8 mouse cellular contexts compared by ENCODE assay signal in genomic region chr7:67645681-67646014, GRCm38 (mm10). TPM values are rescaled to one million over a fixed set of nuclear protein-coding genes. Genes with fewer than 3 reads are reported as not detected.
A peak's percentile ranks its signal among the peaks of the same experiment; 100 is the strongest.
DNase-seq lines count a peak whose midpoint lies in the region; ATAC-seq and TF ChIP-seq lines count a peak whose summit lies in the region.

No protein-coding gene starts in this region.

- H3K4me3 ChIP-seq in kidney, embryonic 14.5 days (ENCODE audit: low read length) = peak overlapping the region; percentile 72
- peak overlapping the region; percentile 78 for H3K4me3 ChIP-seq in cortical plate, adult 2 months (ENCODE audit: insufficient read depth, low read length)
- H3K4me3 ChIP-seq in hindbrain, postnatal 0 days (ENCODE audit: low read length) = peak overlapping the region; percentile 75
- H3K4me3 ChIP-seq in midbrain, embryonic 15.5 days = peak overlapping the region; percentile 75

- no peak for DNase-seq in kidney, adult 18-20 months
- DNase-seq in hindbrain, postnatal 0 days (ENCODE audit: low spot score) = no peak
- DNase-seq in left cerebral cortex, postnatal 25 days (ENCODE audit: low spot score in 2 of 2) = no peak
- no peak for DNase-seq in spleen, adult 12 weeks (ENCODE audit: low spot score)
- no peak for DNase-seq in urinary bladder, postnatal 36 days (ENCODE audit: low spot score in 2 of 2)

- under 1% methylated on average over 15 of the region's 15 CpGs for WGBS in kidney, embryonic 14.5 days
- whole genome bisulfite sequencing in hindbrain, postnatal 0 days = under 1% methylated on average over 15 of the region's 15 CpGs
- under 1% methylated on average over 15 of the region's 15 CpGs for WGBS in midbrain, embryonic 15.5 days

- TF ChIP-seq POLR2A in cortical plate, adult 2 months (IDR thresholded peaks at IDR 0.05; ENCODE audit: extremely low read depth, insufficient read depth, low read length) = no peak

- peak; percentile 6; the same call in 1 of the 2 replicates for ATAC-seq in kidney, embryonic 14.5 days (ENCODE audit: low FRiP score, low TSS enrichment)
- no peak for ATAC-seq in hindbrain, postnatal 0 days
- ATAC-seq in midbrain, embryonic 15.5 days (replicated peaks) = no peak

- no peaks in the 10 kb centered on the region for H3K27me3 ChIP-seq in kidney, embryonic 14.5 days (ENCODE audit: control insufficient read depth, insufficient read depth, low read length)
- H3K27me3 ChIP-seq in hindbrain, postnatal 0 days (ENCODE audit: insufficient read depth, low read length) = no peaks in the 10 kb centered on the region
- no peaks in the 10 kb centered on the region for H3K27me3 ChIP-seq in midbrain, embryonic 15.5 days (replicated peaks)

- peak overlapping the region; percentile 80 for H3K4me2 ChIP-seq in kidney, embryonic 14.5 days (replicated peaks; ENCODE audit: low read depth, low read length)
- peak overlapping the region; percentile 62 for H3K4me2 ChIP-seq in hindbrain, postnatal 0 days (ENCODE audit: low read depth, low read length)
- peak overlapping the region; percentile 81 for H3K4me2 ChIP-seq in midbrain, embryonic 15.5 days

- TF ChIP-seq CTCF in cortical plate, adult 2 months (IDR thresholded peaks at IDR 0.05; ENCODE audit: extremely low read depth, insufficient read depth, low read length) = no peak
- TF ChIP-seq CTCF in hindbrain, postnatal 0 days (IDR thresholded peaks at IDR 0.05; ENCODE audit: low read depth) = 0 out of 2 replicates have a peak, but pooled peaks have one; percentile 6

- peaks cover 18% of the 10 kb centered on the region; the same call in 1 of the 2 replicates for H3K4me1 ChIP-seq in kidney, embryonic 14.5 days (ENCODE audit: control insufficient read depth, insufficient read depth, low read length)
- H3K4me1 ChIP-seq in cortical plate, adult 2 months (ENCODE audit: control insufficient read depth, insufficient read depth, low read length) = peaks cover 3% of the 10 kb centered on the region; the same call in 1 of the 2 replicates
- H3K4me1 ChIP-seq in hindbrain, postnatal 0 days (ENCODE audit: insufficient read depth, low read length) = peaks cover 6% of the 10 kb centered on the region; the same call in 1 of the 2 replicates
- H3K4me1 ChIP-seq in midbrain, embryonic 15.5 days = peaks cover 23% of the 10 kb centered on the region

- intact Hi-C loops in left cerebral cortex, postnatal 25 days (cut with DNase I) = no loop called here

- peak overlapping the region; percentile 80 for H3K9ac ChIP-seq in kidney, embryonic 14.5 days (ENCODE audit: low read depth, low read length)
- H3K9ac ChIP-seq in hindbrain, postnatal 0 days (replicated peaks; ENCODE audit: low read length) = peak overlapping the region; percentile 71
- H3K9ac ChIP-seq in midbrain, embryonic 15.5 days = peak overlapping the region; percentile 62

- no peaks in the 10 kb centered on the region for H3K36me3 ChIP-seq in kidney, embryonic 14.5 days (ENCODE audit: control insufficient read depth, insufficient read depth, low read length)
- H3K36me3 ChIP-seq in hindbrain, postnatal 0 days (ENCODE audit: insufficient read depth, low read length) = peaks cover under 1% of the 10 kb centered on the region; the same call in 1 of the 2 replicates
- H3K36me3 ChIP-seq in midbrain, embryonic 15.5 days (replicated peaks) = no peaks in the 10 kb centered on the region; the same call in 1 of the 2 replicates

- no peaks in the 10 kb centered on the region for H3K9me3 ChIP-seq in kidney, embryonic 14.5 days (ENCODE audit: control insufficient read depth, low read length)
- H3K9me3 ChIP-seq in hindbrain, postnatal 0 days (ENCODE audit: low read length) = no peaks in the 10 kb centered on the region
- H3K9me3 ChIP-seq in midbrain, embryonic 15.5 days = no peaks in the 10 kb centered on the region

- peak overlapping the region; percentile 93 for H3K27ac ChIP-seq in kidney, embryonic 14.5 days (ENCODE audit: low read depth, low read length)
- H3K27ac ChIP-seq in cortical plate, adult 2 months (ENCODE audit: insufficient read depth, low read length) = peak overlapping the region; percentile 42
- peak overlapping the region; percentile 91 for H3K27ac ChIP-seq in hindbrain, postnatal 0 days
- peak overlapping the region; percentile 88 for H3K27ac ChIP-seq in midbrain, embryonic 15.5 days

RNA-seq across cellular contexts. Expression of gene Lrrc28, which starts 0.6 kb away (rescaled TPM):
- 16.9 and 18.4 TPM in 2 replicates for polyA plus RNA-seq in kidney, embryonic 14.5 days (2014; fragmentation: Nextera tagmentation; extraction: Ambion mirVana)
- 33.8 and 43.1 TPM in 2 replicates for polyA plus RNA-seq in cortical plate, adult 2 months (2012; rRNA removed)
- total RNA-seq in hindbrain, postnatal 0 days (2014; rRNA removed) = 43.2 and 48.5 TPM in 2 replicates
- polyA plus RNA-seq in hindbrain, postnatal 0 days (2015; fragmentation: Nextera tagmentation; extraction: Ambion mirVana) = 22.4 and 22.6 TPM in 2 replicates
- polyA plus RNA-seq in midbrain, embryonic 15.5 days (2015; fragmentation: Nextera tagmentation; extraction: Ambion mirVana) = 26.0 and 28.5 TPM in 2 replicates
- 10 to 100 TPM; 33.8 to 36.8 TPM for total RNA-seq in left cerebral cortex, postnatal 25 days (2021)

RNA-seq across cellular contexts. Expression of gene Ttc23, which starts 1.6 kb away (rescaled TPM):
- 39.1 and 41.7 TPM in 2 replicates for polyA plus RNA-seq in kidney, embryonic 14.5 days (2014; fragmentation: Nextera tagmentation; extraction: Ambion mirVana)
- 5.1 and 5.4 TPM in 2 replicates for polyA plus RNA-seq in cortical plate, adult 2 months (2012; rRNA removed)
- 4.3 and 5.3 TPM in 2 replicates for total RNA-seq in hindbrain, postnatal 0 days (2014; rRNA removed)
- polyA plus RNA-seq in hindbrain, postnatal 0 days (2015; fragmentation: Nextera tagmentation; extraction: Ambion mirVana) = 6.2 and 8.2 TPM in 2 replicates
- 7.5 and 7.7 TPM in 2 replicates for polyA plus RNA-seq in midbrain, embryonic 15.5 days (2015; fragmentation: Nextera tagmentation; extraction: Ambion mirVana)
- total RNA-seq in left cerebral cortex, postnatal 25 days (2021) = 10 to 100 TPM in 1 of 2 experiments, 1 to 10 TPM in 1; 7.1 to 10.3 TPM

Comparison
In these comparisons a context has a peak if more than half of its experiments do, and no peak if none do; other contexts are left out.
1. H3K27ac ChIP-seq: peak in every context shown above with its lines; median percentile 93 in kidney, embryonic 14.5 days; 91 in hindbrain, postnatal 0 days; 88 in midbrain, embryonic 15.5 days; 42 in cortical plate, adult 2 months.